Mouse (Mus musculus) cerebellum, adult 8-10 months (tissue): Measurements from ENCODE around the gene Msh2.
A peak's percentile ranks its signal among the peaks of the same experiment; 100 is the strongest.
"Not testable (repeated sequence)": the region's sequence is repeated elsewhere in the genome, so short reads cannot be mapped to it uniquely, and the experiment has no call there.

Source experiments
- DNase-seq: peaks from one replicate; pipeline ENCODE4 v3.0.0; 2022

Gene Msh2

DNA sequence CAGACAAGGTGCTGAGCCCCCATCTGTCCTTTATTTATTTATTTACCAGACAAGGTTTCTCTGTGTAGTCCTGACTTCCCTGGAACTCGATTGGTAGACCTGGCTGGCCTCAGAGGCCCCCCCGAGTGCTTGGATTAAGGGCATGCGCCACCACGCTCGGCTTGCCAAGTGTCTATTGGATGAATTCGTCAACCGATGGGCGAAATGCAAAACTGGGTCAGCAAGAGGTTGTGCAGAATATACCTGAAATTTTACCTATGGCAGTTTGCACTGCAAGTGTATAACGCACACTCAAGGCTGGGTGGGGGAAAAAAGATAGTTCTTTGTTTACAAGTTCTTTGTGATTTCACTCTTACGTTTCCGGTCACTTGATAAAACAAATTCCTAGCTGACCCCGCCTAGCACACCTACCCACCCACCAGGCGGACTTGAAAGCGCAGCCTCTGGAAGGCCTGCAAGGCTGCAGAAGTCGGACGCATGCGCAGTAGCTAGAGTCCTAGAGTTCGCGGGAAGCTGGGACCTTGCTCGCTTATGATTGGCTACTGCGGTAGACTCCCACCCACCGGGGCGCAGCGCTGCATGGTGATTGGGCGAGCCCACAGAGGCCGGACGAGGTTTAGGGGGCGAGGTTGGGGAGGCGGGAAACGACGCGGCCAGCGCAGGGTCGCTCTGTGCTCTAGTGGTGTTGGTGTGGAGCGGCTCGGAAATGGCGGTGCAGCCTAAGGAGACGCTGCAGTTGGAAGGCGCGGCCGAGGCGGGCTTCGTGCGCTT, at the start of gene Msh2:
Gene Msh2, plus strand, starts transcription at position 441 of the 771 bp plus-strand sequence.
- DNase-seq, result peak; percentile 98

DNA sequence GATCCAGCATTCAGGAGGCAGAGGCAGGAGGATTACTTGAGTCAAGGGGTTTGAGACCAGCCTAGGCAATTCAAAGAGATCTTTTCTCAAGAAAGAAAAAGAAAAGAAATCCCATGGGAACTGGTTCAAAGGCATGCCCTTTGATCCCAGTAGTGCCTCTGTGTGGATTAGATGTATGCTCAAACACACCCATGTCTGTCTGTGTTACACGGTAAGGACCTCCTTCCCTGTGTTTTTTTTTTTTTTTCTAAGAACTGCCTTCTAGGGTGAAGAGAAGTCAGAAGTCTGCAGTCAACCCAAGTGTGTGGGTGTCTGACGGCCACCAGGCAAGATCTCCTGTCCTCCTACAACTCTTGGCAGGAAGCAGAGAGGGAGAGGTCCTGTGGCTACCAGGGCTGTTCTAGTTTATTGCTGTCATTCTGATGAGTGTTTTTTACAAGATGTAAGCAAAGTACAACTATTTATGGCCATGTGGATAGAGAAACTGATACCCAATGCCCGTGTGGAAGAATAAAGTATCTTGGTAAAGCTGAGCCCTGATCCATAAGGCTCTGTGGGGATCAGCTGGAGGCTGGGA, 46.5 kb upstream of the Msh2 start:
- no peak for DNase-seq

DNA sequence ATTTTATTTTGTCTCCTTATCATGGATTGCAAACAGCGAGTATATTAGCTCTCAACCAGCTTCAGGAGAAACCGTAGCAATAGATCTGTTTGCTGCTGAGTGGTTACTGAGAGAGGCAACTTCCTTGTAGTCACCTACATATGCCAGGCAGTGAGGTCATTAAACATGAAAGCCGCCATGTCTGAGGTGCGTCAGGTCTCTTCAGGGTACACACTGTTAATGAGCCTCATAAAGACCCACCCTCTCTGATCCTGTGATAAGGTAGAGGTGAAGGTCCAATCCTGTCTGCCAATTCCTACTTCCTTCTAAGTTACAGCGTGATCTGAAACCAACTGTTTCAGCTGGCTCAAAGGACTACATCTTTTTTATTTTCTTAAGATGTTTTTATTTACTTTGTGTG, 44.0 kb upstream of the Msh2 start:
- no peak for DNase-seq

DNA sequence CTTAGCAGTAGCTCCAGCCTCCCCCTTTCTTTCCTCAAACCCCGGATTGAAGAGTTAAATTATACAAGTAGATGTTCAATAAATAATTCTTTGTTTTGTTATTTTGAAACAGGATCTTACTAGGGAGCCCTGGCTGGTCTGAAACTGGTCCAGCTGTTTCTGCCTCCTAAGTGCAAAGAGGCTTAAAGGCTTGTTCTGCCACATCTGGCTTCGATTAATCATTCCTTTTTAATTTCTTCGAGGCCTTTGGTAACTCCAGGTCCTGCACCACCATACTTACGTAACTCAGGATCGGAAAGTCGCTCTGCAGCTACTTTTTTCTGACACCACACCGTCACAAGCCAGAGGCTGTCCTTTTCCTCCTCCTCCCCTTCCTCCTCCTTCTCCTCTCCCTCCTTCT, 43.4 kb upstream of the Msh2 start:
- no peak for DNase-seq

DNA sequence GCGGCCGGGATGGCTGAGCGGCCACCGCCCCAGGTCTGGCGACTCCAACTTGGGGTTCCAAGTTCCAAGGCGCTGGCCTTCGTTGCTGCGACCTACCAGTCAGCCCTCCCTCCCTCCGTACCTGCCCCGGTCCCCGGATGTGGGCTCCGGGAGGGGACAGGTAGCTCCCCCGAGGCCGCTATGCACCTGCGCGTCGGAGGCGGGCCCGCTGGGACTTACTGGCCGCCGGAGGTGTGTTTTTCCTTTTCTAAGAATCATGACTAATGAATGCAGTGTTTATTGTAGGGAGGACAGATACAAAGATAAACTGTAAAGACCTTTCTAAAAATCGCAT, 35.1 kb upstream of the Msh2 start:
- DNase-seq, result no peak

DNA sequence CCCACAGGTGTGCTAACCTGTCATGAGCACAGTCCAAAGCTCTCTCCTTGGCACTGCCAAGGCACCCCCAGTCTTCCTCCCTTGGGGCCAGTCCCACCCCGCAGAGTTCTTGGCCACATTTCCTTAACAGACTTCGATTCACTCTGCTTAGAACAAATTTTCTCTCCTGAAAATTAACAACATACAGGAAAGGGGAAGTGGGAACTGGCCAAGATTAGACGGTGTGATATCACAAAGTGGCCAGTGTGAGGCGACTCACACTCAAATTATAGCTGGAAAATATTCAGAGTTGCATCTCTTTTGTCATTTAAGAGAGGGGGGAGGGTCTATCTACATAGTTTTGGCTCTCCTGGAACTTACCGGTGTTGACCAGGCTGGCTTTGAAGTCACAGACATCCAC, 32.9 kb upstream of the Msh2 start:
- no peak for DNase-seq

DNA sequence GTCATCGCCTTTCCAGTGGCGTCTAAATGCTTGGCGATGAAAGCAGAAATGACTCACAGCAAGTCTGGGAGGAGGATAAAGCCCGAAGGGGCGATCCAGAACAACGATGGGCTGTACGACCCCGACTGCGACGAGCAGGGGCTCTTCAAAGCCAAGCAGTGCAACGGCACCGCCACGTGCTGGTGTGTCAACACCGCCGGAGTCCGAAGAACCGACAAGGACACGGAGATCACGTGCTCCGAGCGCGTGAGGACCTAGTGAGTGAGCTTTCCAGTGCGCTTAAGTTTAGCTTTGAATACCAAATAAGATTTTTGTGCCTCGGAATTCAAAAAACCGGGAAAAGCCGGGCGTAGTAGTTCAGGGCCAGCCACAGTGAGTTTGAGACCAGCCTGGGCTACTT, 31.9 kb upstream of the Msh2 start:
- DNase-seq, result no peak

DNA sequence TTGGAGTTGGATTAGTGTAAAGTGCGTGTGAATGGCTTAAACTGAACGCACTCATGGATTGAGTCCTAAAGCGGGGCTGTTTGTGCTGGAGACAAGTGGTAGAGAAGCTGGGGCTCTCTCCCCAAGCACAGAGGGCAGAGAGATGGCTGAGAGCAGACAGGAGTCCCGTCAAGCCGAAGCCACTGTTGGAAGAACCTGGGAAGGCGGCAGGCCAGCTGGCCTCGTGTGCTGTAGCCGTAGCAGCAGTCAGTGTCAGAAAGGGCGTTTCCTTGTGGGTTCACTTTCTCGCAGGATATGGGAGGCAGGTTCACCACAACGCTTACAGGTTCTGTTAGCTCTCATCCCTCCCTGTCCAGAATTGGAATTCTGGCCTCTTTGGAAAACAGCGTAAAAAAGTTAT, 31.1 kb upstream of the Msh2 start:
- no peak for DNase-seq

DNA sequence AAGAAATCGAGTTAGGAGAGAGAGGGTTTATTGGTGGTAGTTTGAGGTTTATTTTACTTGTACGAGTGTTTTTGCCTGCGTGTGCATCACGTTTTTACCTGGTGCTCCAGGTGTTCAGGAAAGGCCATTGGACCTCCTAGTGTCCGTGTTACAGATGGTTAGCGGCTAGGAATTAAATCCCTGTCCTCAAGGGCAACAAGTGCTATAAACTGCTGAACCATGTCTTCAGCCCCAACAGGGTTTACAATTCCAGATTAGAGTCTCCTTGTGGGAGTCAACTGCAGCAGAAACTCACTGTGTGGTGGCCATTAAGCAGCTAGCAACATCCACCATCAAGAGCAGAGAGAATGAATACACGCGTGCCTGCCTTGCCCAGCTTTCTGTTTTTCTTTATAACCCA, 29.4 kb upstream of the Msh2 start:
- DNase-seq, result no peak

DNA sequence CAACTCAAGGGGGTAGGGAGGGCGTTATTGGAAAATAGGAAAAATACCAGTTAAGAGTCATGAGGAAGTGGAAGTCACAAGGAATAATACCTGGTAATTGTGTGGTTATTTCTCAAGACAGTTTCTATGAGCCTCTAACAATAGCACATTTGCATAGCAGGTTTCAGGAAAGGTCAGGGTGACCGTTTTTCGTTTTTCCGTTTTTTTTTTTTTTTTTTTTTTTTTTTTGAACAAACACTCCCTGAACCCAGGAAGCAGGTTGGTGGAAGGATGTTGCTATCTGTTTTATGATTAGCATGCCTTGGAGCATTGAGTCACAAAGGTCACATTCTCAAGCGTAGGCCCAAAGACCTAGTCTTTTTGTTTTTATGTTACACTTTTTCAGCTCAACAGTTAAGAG, 16.5 kb upstream of the Msh2 start:
- DNase-seq, result not testable (repeated sequence)

DNA sequence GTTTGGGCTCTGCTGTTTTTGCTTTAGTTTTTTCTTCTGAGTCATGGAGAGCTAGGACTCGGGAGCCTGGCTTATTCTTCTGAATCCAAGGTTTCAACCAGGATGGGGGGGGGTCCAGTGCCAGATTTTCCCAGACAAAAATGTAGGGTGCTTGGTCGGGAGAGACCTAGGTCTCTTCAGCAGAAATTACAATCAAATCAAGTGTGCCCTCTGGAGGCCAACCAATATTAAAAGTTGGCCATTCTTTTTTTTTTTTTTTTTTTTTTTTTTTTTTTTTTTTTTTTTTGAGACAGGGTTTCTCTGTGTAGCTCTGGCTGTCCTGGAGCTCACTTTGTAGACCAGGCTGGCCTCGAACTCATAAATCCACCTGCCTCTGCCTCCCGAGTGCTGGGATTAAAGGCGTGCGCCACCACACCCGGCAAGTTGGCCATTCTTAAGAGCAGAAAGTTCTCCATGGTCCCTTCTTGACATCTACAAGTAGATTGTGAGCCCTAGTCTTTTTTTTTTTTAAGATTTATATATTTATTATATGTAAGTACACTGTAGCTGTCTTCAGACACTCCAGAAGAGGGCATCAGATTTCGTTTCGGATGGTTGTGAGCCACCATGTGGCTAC, 10.1 kb upstream of the Msh2 start:
- DNase-seq, result not testable (repeated sequence)

DNA sequence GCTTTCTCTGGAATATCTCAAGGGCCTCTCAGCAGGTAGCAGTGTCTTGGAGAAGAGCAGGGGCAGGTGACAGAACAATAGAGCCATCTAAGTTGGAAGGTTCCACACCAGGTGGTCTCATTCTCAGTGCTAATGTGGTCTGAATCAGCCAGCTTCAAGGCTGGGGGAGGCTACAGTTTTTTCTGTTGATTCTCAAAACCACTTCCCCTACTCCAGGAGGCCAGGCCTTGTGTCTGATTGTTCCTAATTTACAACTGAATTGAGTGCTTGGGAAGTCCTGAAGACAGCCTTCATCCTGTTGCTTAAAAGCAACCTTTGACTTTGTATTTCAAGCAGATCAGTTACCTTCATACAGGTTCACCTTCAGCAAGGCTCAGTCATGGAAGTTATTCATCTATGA, 7.9 kb upstream of the Msh2 start:
- no peak for DNase-seq

DNA sequence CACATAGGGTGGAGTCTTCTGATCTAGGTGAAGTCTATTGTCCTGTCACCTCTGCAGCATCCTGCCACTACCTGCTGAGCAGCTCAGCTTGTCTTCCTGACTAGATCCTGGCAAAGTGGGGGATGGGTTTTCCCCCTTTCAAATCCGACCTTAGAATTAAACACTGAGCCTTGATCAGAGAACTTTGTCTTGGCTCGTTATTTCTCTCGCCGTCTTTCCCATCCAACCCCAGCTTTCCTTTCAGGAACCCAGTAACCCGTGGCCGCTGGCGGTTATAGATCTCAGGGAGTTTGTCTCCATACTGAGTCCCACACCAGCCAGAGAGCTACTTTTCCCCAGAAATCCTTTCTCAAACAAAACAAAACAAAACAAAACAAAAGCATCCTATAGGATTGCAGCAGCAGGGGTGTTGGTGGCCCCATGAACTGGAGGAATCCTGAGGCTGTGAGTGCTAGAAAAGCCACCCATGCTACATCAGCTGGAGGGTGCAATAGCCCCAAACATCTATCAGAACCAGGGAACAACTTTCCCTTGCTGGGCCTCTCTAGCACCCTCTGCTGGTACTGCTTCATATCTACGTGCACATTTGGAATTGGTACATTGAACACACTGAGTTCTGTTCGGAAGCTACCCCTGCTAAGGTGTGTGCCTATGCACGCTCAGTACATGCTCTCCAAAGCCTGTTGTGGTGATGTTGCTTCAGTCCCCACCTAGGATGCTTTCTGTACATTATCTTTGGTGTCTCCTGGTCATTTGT, 6.9 kb upstream of the Msh2 start:
- peak; percentile 52 for DNase-seq

DNA sequence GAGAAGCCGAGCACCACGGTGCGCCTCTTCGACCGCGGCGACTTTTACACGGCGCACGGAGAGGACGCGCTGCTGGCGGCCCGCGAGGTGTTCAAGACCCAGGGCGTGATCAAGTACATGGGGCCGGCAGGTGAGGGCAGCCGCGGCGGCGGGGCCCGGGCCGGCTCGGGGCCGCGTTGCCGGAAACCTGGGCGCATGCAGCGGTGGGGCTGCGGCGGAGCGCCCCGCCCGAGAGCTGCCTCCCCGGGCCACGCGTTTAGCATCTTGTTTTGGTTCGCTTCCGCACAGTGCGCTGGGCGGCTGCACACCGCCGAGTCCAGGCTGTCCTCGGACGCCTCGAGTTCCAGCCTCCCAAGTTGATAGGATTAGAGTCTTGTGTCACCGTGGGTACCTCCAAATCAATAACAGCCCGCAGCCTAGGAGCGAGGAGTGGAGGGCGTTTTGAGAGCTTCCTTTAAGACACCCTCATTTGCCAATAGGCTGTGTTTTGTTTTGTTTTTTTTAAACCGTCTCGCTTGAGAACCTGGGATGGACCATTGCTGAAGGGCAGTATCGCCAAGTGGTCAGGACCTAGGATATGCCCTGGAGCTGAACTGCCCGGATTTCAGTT, 652 bp downstream of the Msh2 start:
- DNase-seq, result no peak

DNA sequence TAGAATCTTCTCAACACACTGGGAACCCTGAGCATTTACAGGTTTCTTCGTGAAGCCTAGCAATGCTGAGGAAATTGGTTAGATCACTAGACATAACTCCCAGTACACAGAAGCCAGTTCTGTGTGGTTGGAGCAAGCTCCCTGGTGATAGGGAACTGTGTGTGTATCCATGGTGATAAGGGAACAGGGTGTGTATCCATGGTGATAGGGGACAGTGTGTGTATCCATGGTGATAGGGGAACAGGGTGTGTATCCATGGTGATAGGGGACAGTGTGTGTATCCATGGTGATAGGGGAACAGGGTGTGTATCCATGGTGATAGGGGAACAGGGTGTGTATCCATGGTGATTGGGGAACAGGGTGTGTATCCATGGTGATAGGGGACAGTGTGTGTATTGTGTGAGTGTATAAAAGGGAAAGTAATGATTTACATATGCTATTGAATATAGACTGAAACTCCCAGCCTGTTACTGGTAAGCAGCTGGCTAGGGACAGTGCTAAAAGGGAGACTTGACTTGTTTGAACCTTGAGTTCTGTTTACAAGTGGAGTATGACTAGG, 4.9 kb downstream of the Msh2 start:
- DNase-seq, result not testable (repeated sequence)

DNA sequence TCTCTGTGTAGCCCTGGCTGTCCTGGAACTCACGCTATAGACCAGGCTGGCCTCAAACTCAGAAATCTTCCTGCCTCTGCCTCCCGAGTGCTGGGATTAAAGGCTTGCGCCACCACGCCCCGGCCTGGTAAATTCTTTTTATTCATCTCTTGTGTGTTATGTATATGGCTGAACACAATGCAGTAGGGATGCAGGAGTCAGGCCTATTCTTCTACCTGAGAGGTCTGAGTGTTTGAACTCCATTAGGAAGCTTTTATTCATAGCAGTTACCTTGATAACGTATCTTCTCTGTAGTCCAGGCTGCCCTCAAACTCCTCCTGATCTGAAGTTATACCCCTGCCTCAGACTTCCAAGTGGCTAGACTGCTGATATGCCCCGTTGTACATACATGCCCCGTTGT, 5.5 kb downstream of the Msh2 start:
- no peak for DNase-seq

DNA sequence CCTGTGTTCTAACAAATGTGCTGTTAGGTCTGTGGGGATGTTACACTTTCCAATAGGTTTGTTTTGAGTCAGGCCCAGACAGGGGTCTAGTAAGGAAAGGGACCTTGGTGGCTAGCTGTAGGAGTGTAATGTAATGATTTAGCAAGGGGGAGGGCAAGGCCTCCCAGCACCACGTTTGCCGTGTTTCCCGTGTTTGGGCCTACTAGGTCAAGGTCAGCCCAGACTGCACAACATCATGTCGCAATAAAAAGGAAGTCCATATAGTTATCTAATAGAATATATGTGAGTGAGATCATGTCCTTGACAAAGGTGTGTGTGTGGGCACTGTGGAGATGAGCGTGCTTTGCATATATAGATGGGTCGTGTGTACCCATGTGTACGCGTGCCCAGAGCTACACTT, 17.1 kb downstream of the Msh2 start:
- no peak for DNase-seq

DNA sequence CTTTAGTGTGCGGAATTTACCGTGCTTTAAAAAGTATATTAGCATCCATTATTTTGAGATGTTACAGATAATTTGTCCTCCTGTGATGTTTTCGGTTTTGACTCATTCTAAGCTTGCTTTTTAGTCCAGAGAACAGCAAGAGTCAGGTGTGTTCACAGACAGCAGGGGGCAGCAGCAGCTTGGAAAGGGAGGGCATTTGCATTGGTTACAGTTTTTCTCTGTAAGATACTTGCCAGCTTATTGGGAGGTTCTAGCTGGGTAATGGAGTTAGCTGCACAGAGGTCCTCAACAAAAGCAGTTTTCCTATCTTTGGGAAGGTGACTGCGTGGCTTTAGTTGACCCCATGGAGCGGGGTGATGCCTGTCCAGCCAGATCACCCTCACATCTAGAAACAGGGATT, 19.8 kb downstream of the Msh2 start:
- DNase-seq, result peak; percentile 77

DNA sequence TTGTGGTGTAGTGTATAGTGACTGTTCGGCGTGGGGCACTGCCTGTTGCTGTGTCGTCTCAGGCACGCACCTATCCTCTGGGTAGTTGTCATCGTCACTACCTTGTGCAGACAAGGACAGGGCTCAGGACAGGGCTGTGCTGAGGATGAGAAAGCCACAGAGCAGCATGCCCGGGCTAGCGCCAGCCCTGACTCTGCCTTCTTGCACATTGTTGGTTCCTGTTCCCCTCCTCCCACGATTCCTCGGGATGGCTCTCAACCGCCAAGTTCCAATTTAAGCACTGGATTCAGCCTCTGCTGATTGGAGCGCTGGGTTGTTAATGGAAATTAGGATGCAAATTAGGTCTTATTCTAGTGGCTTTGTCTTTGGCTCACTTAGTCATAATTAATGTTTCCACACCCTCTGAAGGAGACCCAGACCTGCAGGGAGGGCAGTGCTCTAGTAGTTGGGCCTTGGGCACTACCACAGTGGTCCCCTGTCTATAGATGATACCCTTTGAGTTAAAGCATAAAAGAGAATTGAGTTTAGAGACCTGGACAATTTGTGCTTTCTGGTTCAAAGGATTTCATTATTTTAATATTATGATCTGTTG, 23.8 kb downstream of the Msh2 start:
- DNase-seq, result no peak

DNA sequence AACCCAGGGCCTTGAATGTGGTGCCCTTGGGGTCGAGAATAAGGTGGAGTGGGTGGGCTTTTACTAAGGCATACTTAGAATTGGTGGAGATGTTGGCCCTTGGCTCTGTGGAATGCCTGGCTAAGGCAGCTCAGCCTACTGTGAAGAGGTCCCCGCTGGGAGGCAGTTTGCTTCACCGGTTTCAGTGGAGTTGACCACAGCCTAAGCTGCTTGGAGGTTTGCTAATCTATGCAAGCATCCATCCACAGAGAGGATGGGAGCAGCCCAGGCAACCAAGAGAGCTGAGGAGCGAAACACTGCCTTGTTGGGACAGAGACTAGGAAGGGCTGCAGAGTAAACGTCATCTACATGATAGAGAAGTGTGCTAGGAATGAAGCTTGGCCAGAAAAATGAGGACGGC, 24.7 kb downstream of the Msh2 start:
- DNase-seq, result no peak

DNA sequence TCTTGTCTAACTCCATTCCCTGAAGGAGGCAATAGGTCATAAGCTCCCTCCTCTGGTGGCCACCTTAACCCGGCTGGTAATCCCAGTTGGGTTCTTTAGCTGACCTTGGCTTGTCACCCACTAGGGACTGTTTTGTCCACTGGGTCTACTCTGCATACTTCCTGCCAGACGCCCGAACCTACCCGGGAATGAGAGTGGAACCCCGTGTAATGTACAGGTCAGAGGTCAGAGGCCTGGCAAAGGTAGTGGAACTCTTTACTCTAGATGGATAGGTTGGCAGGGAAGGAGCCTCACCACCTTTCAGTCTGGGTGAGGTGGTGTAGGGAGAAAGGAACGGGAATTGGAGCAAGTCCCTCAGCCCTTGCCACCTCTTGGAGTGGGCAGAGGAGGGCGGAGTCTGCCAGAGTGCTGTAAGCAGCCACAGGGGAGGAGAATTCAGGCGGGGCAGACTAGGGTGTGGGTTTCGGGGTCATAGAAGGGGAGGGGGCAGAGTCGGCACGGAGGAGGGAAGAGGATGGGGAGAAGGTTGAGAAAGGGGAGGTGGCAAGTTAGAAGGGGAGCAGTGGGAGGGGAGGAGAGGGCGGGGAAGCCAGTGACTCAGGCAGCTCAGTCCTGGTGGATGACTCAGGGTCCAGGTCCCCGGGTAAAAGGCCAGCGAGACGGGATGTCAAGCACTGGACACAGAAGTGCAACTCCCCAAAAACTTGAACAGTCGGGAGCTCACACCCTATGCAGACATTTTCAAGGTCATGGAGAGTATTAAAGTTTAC, 27.1 kb downstream of the Msh2 start:
- no peak for DNase-seq

DNA sequence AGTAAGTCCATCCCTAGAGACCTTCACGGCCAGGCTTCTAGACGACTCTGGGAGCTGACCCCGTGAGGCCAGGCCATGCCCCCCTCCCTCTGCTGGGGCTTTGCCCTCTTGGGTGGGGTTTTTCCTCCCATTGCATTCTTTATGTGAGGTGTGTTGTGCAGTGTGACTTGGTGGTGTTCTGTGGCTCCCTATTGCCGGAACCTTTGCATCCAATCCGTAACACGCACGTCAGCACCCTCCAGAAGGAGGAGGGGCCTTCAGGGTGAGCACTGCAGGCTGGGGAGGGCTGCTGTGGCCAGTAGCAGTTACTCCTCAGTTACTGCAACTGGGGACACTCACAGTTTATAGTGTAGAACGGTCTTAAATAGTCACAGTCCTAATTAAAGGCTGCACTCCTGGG, 28.0 kb downstream of the Msh2 start:
- no peak for DNase-seq
